Mouse (Mus musculus) stomach, embryonic 15.5 days (tissue): ENCODE measurements around the gene Tom1. TPM values are rescaled to one million over a fixed set of nuclear protein-coding genes. Genes with fewer than 3 reads are reported as not detected.

Source experiments
- ATAC-seq: fragments of 200-750 bp; cut with Nextera tagmentation; 2 replicates; pipeline ENCODE4 v1.8.0; 2017; ENCODE audit warnings: low read depth, moderate number of reproducible peaks, moderate TSS enrichment; ENCODE audit not compliant: insufficient read depth, low FRiP score
- H3K27ac ChIP-seq: fragments of 300-500 bp; sonication (generic); 2 replicates; pipeline ENCODE4 v1.5.1; 2015; ENCODE audit warnings: mild to moderate bottlenecking, inconsistent platforms
- H3K27me3 ChIP-seq: fragments of 300-500 bp; sonication (generic); replicated peaks from 2 replicates; pipeline ENCODE4 v1.6.1; 2015; ENCODE audit warnings: inconsistent platforms
- H3K36me3 ChIP-seq: fragments of 300-500 bp; sonication (generic); 2 replicates; pipeline ENCODE4 v1.6.1; 2015; ENCODE audit warnings: inconsistent platforms
- H3K4me1 ChIP-seq: fragments of 300-500 bp; sonication (generic); 2 replicates; pipeline ENCODE4 v1.6.1; 2015; ENCODE audit warnings: inconsistent platforms
- H3K4me2 ChIP-seq: fragments of 300-500 bp; sonication (generic); 2 replicates; pipeline ENCODE4 v1.6.1; 2015; ENCODE audit warnings: mild to moderate bottlenecking, inconsistent platforms
- H3K4me3 ChIP-seq: fragments of 300-500 bp; sonication (generic); replicated peaks from 2 replicates; pipeline ENCODE4 v1.5.1; 2015; ENCODE audit warnings: inconsistent platforms
- H3K9ac ChIP-seq: fragments of 300-500 bp; sonication (generic); 2 replicates; pipeline ENCODE4 v1.6.1; 2015; ENCODE audit warnings: inconsistent platforms
- H3K9me3 ChIP-seq: fragments of 300-500 bp; sonication (generic); 2 replicates; pipeline ENCODE4 v1.6.1; 2016; ENCODE audit warnings: inconsistent platforms
- WGBS: fragments of 180-500 bp; shearing (Covaris S2); methylation state at CpG from one replicate; pipeline ENCODE4 v1.1.7; 2015; 5-methylcytosine and 5-hydroxymethylcytosine counted together
- polyA plus RNA-seq: library from polyadenylated mRNA; unstranded; fragments of >200 nt; fragmentation: Nextera tagmentation; extraction: Ambion mirVana; gene quantifications from 2 replicates; pipeline ENCODE4 v1.2.1, GENCODE M21; 2015

Tom1 gene
- 23.5 and 28.4 TPM in 2 replicates for polyA plus RNA-seq

DNA sequence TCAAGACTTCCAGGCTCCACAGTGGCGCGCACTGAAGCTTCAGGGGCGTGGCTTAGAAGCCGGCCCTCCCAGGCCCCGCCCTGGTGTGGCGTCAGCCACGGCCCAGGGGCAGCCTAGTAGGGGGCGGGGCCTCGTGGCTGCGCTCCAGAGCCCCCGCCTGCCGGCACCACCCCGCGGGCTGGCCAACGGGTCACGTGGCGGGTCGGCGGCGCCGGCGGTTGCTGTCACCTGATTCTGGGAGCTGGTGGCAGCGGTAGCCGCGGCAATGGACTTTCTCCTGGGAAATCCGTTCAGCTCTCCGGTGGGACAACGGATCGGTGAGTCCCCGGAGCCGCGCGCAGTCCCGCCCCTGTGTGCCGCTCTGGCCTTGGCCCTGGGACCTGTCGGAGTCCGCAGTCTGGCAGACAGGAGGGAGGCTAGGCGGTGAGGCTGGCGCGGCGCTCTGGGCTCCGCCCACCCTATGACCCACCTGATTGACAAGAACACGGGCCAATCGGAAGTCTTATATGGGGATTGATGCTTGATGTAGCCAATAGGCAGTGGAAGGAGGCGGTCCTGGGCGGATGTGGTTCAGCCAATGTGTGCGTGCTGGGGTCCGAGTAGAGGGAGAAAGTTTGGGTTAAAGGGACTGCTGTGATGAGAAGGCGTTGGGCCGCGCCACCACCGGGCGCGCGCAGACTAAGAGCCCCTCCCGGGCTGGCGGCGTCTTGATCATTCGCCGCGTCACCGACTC is at the start of gene Tom1:
Tom1 (plus strand) TSS at position 195 of the 733 bp plus-strand sequence.
- Histone ChIP-seq H3K4me2 (peak within 1 kb of the TSS; percentile 92), H3K27me3 (no peaks in the 10 kb centered on the region), H3K9me3 (no peaks in the 10 kb centered on the region), H3K36me3 (peaks cover 13% of the 10 kb centered on the region), H3K27ac (peak within 1 kb of the TSS; percentile 87), H3K9ac (peak within 1 kb of the TSS; percentile 54), H3K4me3 (peak within 1 kb of the TSS; percentile 76), H3K4me1 (0 out of 2 replicates have a peak, but pooled peaks cover 12% of the 10 kb centered on the region)
- peak; percentile 97 for ATAC-seq
- WGBS: under 1% methylated on average over 62 of the region's 62 CpGs

GRCm38 (mm10) chr8:74987436-74987835 is 46.1 kb upstream of the Tom1 start:
- Histone ChIP-seq H3K27ac (no peak overlapping the region), H3K9ac (no peak overlapping the region), H3K9me3 (no peaks in the 10 kb centered on the region), H3K27me3 (no peaks in the 10 kb centered on the region), H3K4me3 (no peak overlapping the region), H3K4me2 (no peak overlapping the region), H3K4me1 (no peaks in the 10 kb centered on the region), H3K36me3 (no peaks in the 10 kb centered on the region)
- 85% methylated on average over 5 of the region's 5 CpGs for WGBS
- ATAC-seq: no peak

- Histone ChIP-seq H3K27me3 (no peaks in the 10 kb centered on the region), H3K36me3 (no peaks in the 10 kb centered on the region), H3K4me2 (peak overlapping the region; percentile 34), H3K4me3 (no peak overlapping the region), H3K9ac (no peak overlapping the region), H3K27ac (no peak overlapping the region), H3K4me1 (peaks cover 5% of the 10 kb centered on the region; the same call in 1 of the 2 replicates), H3K9me3 (no peaks in the 10 kb centered on the region)
- WGBS: 8% methylated on average over 15 of the region's 15 CpGs
- no peak for ATAC-seq
Measured at GRCm38 (mm10) chr8:74990021-74990420, 43.5 kb upstream of the Tom1 start.

GRCm38 (mm10) chr8:74993081-74993474 is 40.4 kb upstream of the Tom1 start, which contains the start of gene Hmgxb4:
Hmgxb4 (plus strand) TSS chr8:74993356.
- no peaks in the 10 kb centered on the region for H3K36me3 ChIP-seq

DNA sequence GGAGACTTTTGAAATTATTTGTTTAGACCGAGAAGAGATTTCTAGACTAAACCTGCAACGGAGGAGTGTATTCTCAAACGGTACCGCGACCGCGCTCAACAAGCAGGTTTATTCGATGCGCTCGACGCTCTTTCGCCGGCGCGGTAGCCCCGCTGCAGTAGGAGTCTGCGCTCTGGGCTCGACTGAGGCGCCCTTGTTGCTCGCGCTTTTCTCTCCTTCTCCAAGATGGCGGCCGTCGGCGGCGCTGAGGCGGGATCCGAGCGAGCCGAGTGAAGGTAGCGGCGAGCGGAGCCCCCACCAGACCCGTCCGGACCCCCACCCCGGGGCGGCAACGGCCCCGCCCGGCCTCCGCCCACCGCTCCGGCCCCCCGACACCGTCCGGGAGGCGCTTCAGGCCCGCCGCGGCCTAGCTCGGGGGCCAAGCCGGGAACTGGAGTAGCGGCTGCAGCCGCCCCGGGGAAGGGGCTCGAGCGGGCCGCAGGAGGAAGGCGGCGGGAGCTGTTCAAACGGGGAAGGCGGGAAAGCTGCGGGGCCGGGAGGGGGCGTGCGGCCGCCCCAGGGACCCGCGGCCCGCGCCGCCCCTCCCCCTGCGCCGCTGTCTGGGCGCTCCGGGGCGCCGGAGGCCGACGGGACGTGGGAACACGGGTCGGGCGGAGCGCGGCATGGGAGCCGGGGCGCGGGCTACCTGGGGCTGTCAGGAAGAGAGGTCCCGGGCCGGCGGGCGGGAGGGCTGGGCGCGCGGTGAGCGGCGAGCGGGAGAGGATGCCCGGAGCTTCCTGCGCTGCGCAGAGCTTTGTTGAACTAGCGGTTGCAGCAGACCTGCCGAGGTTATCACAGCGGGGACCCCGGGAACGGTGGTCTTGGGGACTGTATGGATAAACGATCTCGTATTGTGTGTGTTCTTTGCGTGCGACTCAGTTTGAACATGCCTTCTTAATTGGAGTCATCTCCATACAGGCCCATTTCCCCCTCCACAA is 39.7 kb upstream of the Tom1 start:
- peak overlapping the region; percentile 93 for H3K4me3 ChIP-seq
- peaks cover 5% of the 10 kb centered on the region; the same call in 1 of the 2 replicates for H3K4me1 ChIP-seq
- peak overlapping the region; percentile 57 for H3K4me2 ChIP-seq
- under 1% methylated on average over 58 of the region's 111 CpGs for WGBS
- no peaks in the 10 kb centered on the region for H3K27me3 ChIP-seq
- H3K36me3 ChIP-seq: 0 out of 2 replicates have a peak, but pooled peaks cover under 1% of the 10 kb centered on the region
- H3K9ac ChIP-seq: peak overlapping the region; percentile 98
- ATAC-seq: peak; percentile 93
- no peaks in the 10 kb centered on the region for H3K9me3 ChIP-seq
- H3K27ac ChIP-seq: peak overlapping the region; percentile 95

More at GRCm38 (mm10) chr8:74993081-74993474, 40.4 kb upstream of the Tom1 start, which contains the start of gene Hmgxb4:
- Histone ChIP-seq H3K9me3 (no peaks in the 10 kb centered on the region), H3K4me3 (peak within 1 kb of the TSS; percentile 93), H3K27me3 (no peaks in the 10 kb centered on the region), H3K27ac (peak within 1 kb of the TSS; percentile 95), H3K4me2 (peak within 1 kb of the TSS; percentile 57), H3K4me1 (peaks cover 5% of the 10 kb centered on the region; the same call in 1 of the 2 replicates), H3K9ac (peak within 1 kb of the TSS; percentile 98)
- no peak for ATAC-seq
- WGBS: 8% methylated on average over 8 of the region's 8 CpGs

DNA sequence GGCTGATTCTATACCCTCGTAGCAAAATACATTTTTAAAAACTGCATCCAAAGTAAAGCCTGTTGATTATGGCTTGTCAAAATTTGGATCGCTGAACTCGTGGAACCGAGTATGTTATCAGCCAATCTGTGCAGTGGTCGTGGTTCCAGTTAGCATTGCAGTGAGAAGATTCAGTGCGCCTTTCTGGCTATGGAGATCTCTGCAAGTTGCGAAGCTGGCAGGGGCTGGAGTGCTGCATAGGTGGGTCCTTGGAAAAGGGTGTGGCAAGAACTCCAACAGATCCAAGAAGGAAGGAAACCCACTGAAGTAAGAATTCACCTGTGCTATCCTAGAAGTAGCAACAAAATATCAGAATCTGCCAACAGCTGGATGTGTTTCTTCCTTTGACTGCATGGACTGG is 39.0 kb upstream of the Tom1 start:
- peak overlapping the region; percentile 93 for H3K4me3 ChIP-seq
- no peak for ATAC-seq
- H3K27ac ChIP-seq: peak overlapping the region; percentile 26; the same call in 1 of the 2 replicates
- peak overlapping the region; percentile 4; the same call in 1 of the 2 replicates for H3K9ac ChIP-seq
- H3K27me3 ChIP-seq: no peaks in the 10 kb centered on the region
- H3K36me3 ChIP-seq: 0 out of 2 replicates have a peak, but pooled peaks cover 9% of the 10 kb centered on the region
- WGBS: 2% methylated on average over 7 of the region's 7 CpGs
- H3K4me2 ChIP-seq: peak overlapping the region; percentile 57
- H3K4me1 ChIP-seq: peaks cover 5% of the 10 kb centered on the region; the same call in 1 of the 2 replicates
- H3K9me3 ChIP-seq: no peaks in the 10 kb centered on the region

DNA sequence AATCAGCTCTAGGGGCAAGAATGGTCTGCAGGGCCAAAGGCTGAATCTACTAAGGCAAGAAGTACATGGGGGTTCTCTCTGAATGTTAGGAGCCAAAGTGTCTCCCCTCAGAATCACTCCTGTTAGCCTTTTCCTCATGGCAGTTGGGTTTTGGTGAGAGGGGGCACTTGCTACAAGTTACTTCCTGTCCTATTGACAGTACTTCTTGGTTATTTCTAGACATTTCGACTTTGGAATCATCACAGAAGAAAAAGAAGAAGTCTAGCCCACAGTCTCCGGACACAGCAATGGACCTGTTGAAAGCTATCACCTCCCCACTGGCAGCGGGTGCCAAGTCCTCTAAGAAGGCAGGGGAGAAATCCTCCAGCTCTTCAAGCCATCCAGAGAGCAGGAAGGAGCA is 33.1 kb upstream of the Tom1 start:
- no peak for ATAC-seq
- no peaks in the 10 kb centered on the region for H3K9me3 ChIP-seq
- H3K27ac ChIP-seq: no peak overlapping the region
- no peaks in the 10 kb centered on the region for H3K4me1 ChIP-seq
- H3K9ac ChIP-seq: no peak overlapping the region
- WGBS: 86% methylated on average over 3 of the region's 3 CpGs
- no peak overlapping the region for H3K4me3 ChIP-seq
- no peaks in the 10 kb centered on the region for H3K27me3 ChIP-seq
- H3K4me2 ChIP-seq: no peak overlapping the region
- H3K36me3 ChIP-seq: peaks cover 34% of the 10 kb centered on the region

- Histone ChIP-seq H3K4me1 (no peaks in the 10 kb centered on the region), H3K36me3 (peaks cover 15% of the 10 kb centered on the region), H3K27me3 (no peaks in the 10 kb centered on the region), H3K4me3 (no peak overlapping the region), H3K9ac (no peak overlapping the region), H3K9me3 (no peaks in the 10 kb centered on the region), H3K27ac (no peak overlapping the region), H3K4me2 (no peak overlapping the region)
- ATAC-seq: no peak
- WGBS: 93% methylated on average over 2 of the region's 2 CpGs
Measured at GRCm38 (mm10) chr8:75008826-75009225, 24.7 kb upstream of the Tom1 start.

- no peaks in the 10 kb centered on the region for H3K27me3 ChIP-seq
- H3K4me2 ChIP-seq: no peak overlapping the region
- no peak overlapping the region for H3K27ac ChIP-seq
- H3K4me3 ChIP-seq: no peak overlapping the region
- 48% methylated on average over 2 of the region's 2 CpGs for WGBS
- H3K36me3 ChIP-seq: peaks cover 8% of the 10 kb centered on the region
- no peak for ATAC-seq
- no peaks in the 10 kb centered on the region for H3K9me3 ChIP-seq
- H3K9ac ChIP-seq: no peak overlapping the region
- H3K4me1 ChIP-seq: no peaks in the 10 kb centered on the region
Measured at GRCm38 (mm10) chr8:75013557-75013956, 19.9 kb upstream of the Tom1 start.

DNA sequence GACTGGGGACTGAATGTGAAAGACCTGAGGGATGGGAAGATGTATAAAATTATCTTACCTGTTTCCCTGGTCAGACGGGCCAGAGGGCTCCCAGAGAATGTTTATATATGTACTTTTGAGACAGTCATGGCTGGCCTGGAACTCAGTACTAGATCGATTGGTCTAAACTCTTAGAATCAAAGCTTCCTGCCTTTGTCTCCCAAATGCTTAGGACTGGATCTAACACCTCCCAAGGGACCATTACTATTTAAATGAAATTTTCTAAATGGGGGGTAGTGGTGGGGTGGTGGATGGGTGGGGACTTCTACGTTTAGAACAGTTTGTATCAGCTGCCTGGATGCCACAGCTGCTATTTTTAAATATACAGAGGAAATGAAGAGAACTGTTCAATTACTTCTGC is 19.5 kb upstream of the Tom1 start:
- Histone ChIP-seq H3K4me1 (no peaks in the 10 kb centered on the region), H3K4me3 (no peak overlapping the region), H3K36me3 (peaks cover 4% of the 10 kb centered on the region; the same call in 1 of the 2 replicates), H3K9ac (no peak overlapping the region), H3K27ac (no peak overlapping the region), H3K9me3 (no peaks in the 10 kb centered on the region), H3K4me2 (no peak overlapping the region), H3K27me3 (no peaks in the 10 kb centered on the region)
- no peak for ATAC-seq
- 61% methylated on average over 3 of the region's 3 CpGs for WGBS

DNA sequence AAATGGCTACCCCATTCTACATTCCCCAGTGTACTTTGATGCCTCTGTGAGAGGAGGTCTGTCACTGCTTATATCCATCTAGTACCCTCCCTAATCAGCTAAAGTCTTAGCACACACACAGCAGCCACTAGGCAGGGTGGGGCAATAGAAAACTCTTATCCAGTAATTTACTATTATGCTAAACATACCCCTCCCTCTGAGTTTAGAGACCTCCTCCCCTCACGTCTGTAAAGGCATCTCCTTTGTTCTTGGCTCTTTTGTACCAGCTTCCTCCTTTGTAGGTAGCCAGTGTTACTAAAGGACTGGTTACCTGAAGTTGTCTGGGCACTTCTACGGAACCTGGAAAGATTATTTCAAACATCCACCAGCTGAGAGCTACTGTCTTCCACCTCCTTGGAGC is 17.5 kb upstream of the Tom1 start:
- Histone ChIP-seq H3K27me3 (no peaks in the 10 kb centered on the region), H3K27ac (no peak overlapping the region), H3K9ac (no peak overlapping the region), H3K4me3 (no peak overlapping the region), H3K4me1 (no peaks in the 10 kb centered on the region), H3K4me2 (no peak overlapping the region), H3K36me3 (no peaks in the 10 kb centered on the region), H3K9me3 (no peaks in the 10 kb centered on the region)
- WGBS: 60% methylated on average over 2 of the region's 2 CpGs
- no peak for ATAC-seq
